Mouse (Mus musculus): ENCODE results near the gene Ggt6. TPM values are rescaled to one million over a fixed set of nuclear protein-coding genes. Genes with fewer than 3 reads are reported as not detected.

The Ggt6 gene
- polyA plus RNA-seq, 1 experiment = not detected

- no peak for TF ChIP-seq USF1 (IDR thresholded peaks at IDR 0.05; ENCODE audit: low read depth)
- TF ChIP-seq CEBPB (IDR thresholded peaks at IDR 0.05; ENCODE audit: low read depth) = no peak
- no peak for TF ChIP-seq CTCF (IDR thresholded peaks at IDR 0.05; ENCODE audit: control insufficient read depth, insufficient read depth, insufficient read length)
- TF ChIP-seq MYOD1 (IDR thresholded peaks at IDR 0.05; ENCODE audit: control insufficient read depth, insufficient read length, low read depth) = no peak
- no peak for TF ChIP-seq MYOG (IDR thresholded peaks at IDR 0.05; ENCODE audit: control insufficient read depth, extremely low read depth, insufficient read length)
- no peak for TF ChIP-seq FOSL1 (IDR thresholded peaks at IDR 0.05; ENCODE audit: insufficient read depth, low read length, poor library complexity, severe bottlenecking)
- Histone ChIP-seq H3K79me3 (ENCODE audit: low read depth) (no peaks in the 10 kb centered on the region), H3ac (ENCODE audit: control insufficient read depth, insufficient read length, low read depth) (no peak overlapping the region), H3K36me3 (ENCODE audit: control insufficient read depth, insufficient read depth) (no peaks in the 10 kb centered on the region), H3K79me2 (ENCODE audit: control insufficient read depth, insufficient read depth) (no peaks in the 10 kb centered on the region), H3K27me3 (ENCODE audit: control insufficient read depth, insufficient read depth, insufficient read length) (no peaks in the 10 kb centered on the region), H3K4me3 (ENCODE audit: insufficient read depth, poor library complexity, severe bottlenecking) (no peak overlapping the region)
Measured at GRCm38 (mm10) chr11:72466694-72467507, 31.6 kb downstream of the Ggt6 start.

- Histone ChIP-seq H3K36me3 (ENCODE audit: control insufficient read depth, insufficient read depth) (no peaks in the 10 kb centered on the region), H3K79me3 (ENCODE audit: low read depth) (no peaks in the 10 kb centered on the region), H3K27me3 (ENCODE audit: control insufficient read depth, insufficient read depth, insufficient read length) (peaks cover 3% of the 10 kb centered on the region), H3K79me2 (ENCODE audit: control insufficient read depth, insufficient read depth) (no peaks in the 10 kb centered on the region), H3K4me3 (ENCODE audit: insufficient read depth, poor library complexity, severe bottlenecking) (no peak overlapping the region), H3ac (ENCODE audit: control insufficient read depth, insufficient read length, low read depth) (no peak overlapping the region)
- no peak for TF ChIP-seq MYOD1 (IDR thresholded peaks at IDR 0.05; ENCODE audit: control insufficient read depth, insufficient read length, low read depth)
- no peak for TF ChIP-seq MYOG (IDR thresholded peaks at IDR 0.05; ENCODE audit: control insufficient read depth, extremely low read depth, insufficient read length)
- no peak for TF ChIP-seq MAX (IDR thresholded peaks at IDR 0.05)
- TF ChIP-seq CTCF (IDR thresholded peaks at IDR 0.05; ENCODE audit: control insufficient read depth, insufficient read depth, insufficient read length) = no peak
- TF ChIP-seq FOSL1 (IDR thresholded peaks at IDR 0.05; ENCODE audit: insufficient read depth, low read length, poor library complexity, severe bottlenecking) = no peak
- no peak for TF ChIP-seq USF1 (IDR thresholded peaks at IDR 0.05; ENCODE audit: low read depth)
- no peak for TF ChIP-seq CEBPB (IDR thresholded peaks at IDR 0.05; ENCODE audit: low read depth)
Measured at GRCm38 (mm10) chr11:72468525-72468924, 33.2 kb downstream of the Ggt6 start.

GRCm38 (mm10) chr11:72469217-72469616 lies 33.9 kb downstream of the Ggt6 start:
- H3K36me3 ChIP-seq (ENCODE audit: control insufficient read depth, insufficient read depth) = no peaks in the 10 kb centered on the region
- peaks cover 3% of the 10 kb centered on the region for H3K27me3 ChIP-seq (ENCODE audit: control insufficient read depth, insufficient read depth, insufficient read length)
- no peak overlapping the region for H3ac ChIP-seq (ENCODE audit: control insufficient read depth, insufficient read length, low read depth)

DNA sequence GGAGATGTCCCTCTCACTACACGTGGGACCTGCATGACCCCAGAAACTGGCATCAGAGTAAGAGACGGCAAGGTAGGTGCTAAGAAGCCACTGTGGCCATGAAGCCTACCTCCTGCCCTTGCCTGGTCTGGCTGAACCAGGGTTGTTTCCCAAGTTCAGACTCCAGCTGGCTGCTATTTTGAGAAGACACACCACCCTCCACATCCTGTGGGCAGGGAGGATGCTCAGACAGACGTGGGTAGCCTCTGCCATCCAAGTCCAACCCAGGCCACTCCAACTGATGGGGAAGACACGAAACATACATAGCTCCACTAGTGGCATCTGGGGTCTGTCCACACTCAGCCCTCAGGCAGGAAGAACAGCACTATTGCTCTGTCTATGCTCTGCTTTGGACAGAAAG lies 34.7 kb downstream of the Ggt6 start:
- H3K79me3 ChIP-seq (ENCODE audit: low read depth) = no peaks in the 10 kb centered on the region
- H3K27me3 ChIP-seq (ENCODE audit: control insufficient read depth, insufficient read depth, insufficient read length) = peaks cover 3% of the 10 kb centered on the region
- no peak overlapping the region for H3K4me3 ChIP-seq (ENCODE audit: insufficient read depth, poor library complexity, severe bottlenecking)
- no peak for TF ChIP-seq MAX (IDR thresholded peaks at IDR 0.05)
- no peak for TF ChIP-seq USF1 (IDR thresholded peaks at IDR 0.05; ENCODE audit: low read depth)
- TF ChIP-seq MYOG (IDR thresholded peaks at IDR 0.05; ENCODE audit: control insufficient read depth, extremely low read depth, insufficient read length) = no peak
- no peak for TF ChIP-seq FOSL1 (IDR thresholded peaks at IDR 0.05; ENCODE audit: insufficient read depth, low read length, poor library complexity, severe bottlenecking)
- no peak for TF ChIP-seq CEBPB (IDR thresholded peaks at IDR 0.05; ENCODE audit: low read depth)
- no peak for TF ChIP-seq CTCF (IDR thresholded peaks at IDR 0.05; ENCODE audit: control insufficient read depth, insufficient read depth, insufficient read length)
- no peak for TF ChIP-seq MYOD1 (IDR thresholded peaks at IDR 0.05; ENCODE audit: control insufficient read depth, insufficient read length, low read depth)
- H3K79me2 ChIP-seq (ENCODE audit: control insufficient read depth, insufficient read depth) = no peaks in the 10 kb centered on the region
- no peaks in the 10 kb centered on the region for H3K36me3 ChIP-seq (ENCODE audit: control insufficient read depth, insufficient read depth)
- H3ac ChIP-seq (ENCODE audit: control insufficient read depth, insufficient read length, low read depth) = no peak overlapping the region

More at GRCm38 (mm10) chr11:72469217-72469616, 33.9 kb downstream of the Ggt6 start:
- Histone ChIP-seq H3K79me3 (ENCODE audit: low read depth) (no peaks in the 10 kb centered on the region), H3K4me3 (ENCODE audit: insufficient read depth, poor library complexity, severe bottlenecking) (no peak overlapping the region), H3K79me2 (ENCODE audit: control insufficient read depth, insufficient read depth) (no peaks in the 10 kb centered on the region)
- TF ChIP-seq USF1 (IDR thresholded peaks at IDR 0.05; ENCODE audit: low read depth) (no peak), MAX (IDR thresholded peaks at IDR 0.05) (no peak), CTCF (IDR thresholded peaks at IDR 0.05; ENCODE audit: control insufficient read depth, insufficient read depth, insufficient read length) (no peak), MYOD1 (IDR thresholded peaks at IDR 0.05; ENCODE audit: control insufficient read depth, insufficient read length, low read depth) (no peak), FOSL1 (IDR thresholded peaks at IDR 0.05; ENCODE audit: insufficient read depth, low read length, poor library complexity, severe bottlenecking) (no peak), CEBPB (IDR thresholded peaks at IDR 0.05; ENCODE audit: low read depth) (no peak), MYOG (IDR thresholded peaks at IDR 0.05; ENCODE audit: control insufficient read depth, extremely low read depth, insufficient read length) (no peak)

GRCm38 (mm10) chr11:72471381-72471780 lies 36.1 kb downstream of the Ggt6 start:
- TF ChIP-seq FOSL1 (IDR thresholded peaks at IDR 0.05; ENCODE audit: insufficient read depth, low read length, poor library complexity, severe bottlenecking) (no peak), CTCF (IDR thresholded peaks at IDR 0.05; ENCODE audit: control insufficient read depth, insufficient read depth, insufficient read length) (no peak), MYOD1 (IDR thresholded peaks at IDR 0.05; ENCODE audit: control insufficient read depth, insufficient read length, low read depth) (no peak), CEBPB (IDR thresholded peaks at IDR 0.05; ENCODE audit: low read depth) (no peak), USF1 (IDR thresholded peaks at IDR 0.05; ENCODE audit: low read depth) (no peak), MYOG (IDR thresholded peaks at IDR 0.05; ENCODE audit: control insufficient read depth, extremely low read depth, insufficient read length) (no peak), MAX (IDR thresholded peaks at IDR 0.05) (no peak)
- H3K36me3 ChIP-seq (ENCODE audit: control insufficient read depth, insufficient read depth) = no peaks in the 10 kb centered on the region
- H3K79me3 ChIP-seq (ENCODE audit: low read depth) = no peaks in the 10 kb centered on the region
- no peak overlapping the region for H3ac ChIP-seq (ENCODE audit: control insufficient read depth, insufficient read length, low read depth)
- H3K27me3 ChIP-seq (ENCODE audit: control insufficient read depth, insufficient read depth, insufficient read length) = peaks cover 3% of the 10 kb centered on the region
- H3K79me2 ChIP-seq (ENCODE audit: control insufficient read depth, insufficient read depth) = no peaks in the 10 kb centered on the region
- H3K4me3 ChIP-seq (ENCODE audit: insufficient read depth, poor library complexity, severe bottlenecking) = no peak overlapping the region

Data from C2C12 (cell line).